ENCODE assay signal across 11 mouse cellular contexts in the genomic region with DNA sequence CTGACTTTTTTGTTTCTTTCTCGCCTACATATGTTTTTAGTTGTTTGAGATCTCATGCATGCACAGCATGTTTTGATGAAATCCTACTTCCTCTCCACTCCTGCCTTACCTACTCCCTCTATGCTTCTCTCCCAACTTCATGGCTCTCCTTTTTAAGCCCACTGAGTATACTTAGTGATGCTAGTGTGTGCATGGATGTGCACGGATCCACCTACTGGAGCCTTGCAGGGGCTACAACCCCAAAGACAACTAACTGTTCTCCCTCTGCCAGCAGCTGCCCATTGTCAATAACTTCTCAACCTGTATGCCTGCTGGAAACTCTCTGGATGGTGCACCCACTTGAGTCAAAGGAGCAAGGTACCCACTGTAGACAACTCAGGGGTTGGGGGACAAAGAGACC.
"Had no signal": no experiment of that assay in that cellular context is flagged by ENCODE, and none has a peak within 500 bp of the region (broad histone marks: within the 10 kb centered on the region; RNA-seq: fewer than 3 reads in every experiment).

No protein-coding gene starts in this region.

- DNase-seq: kidney, postnatal 14 days; liver, embryonic 13.5 days; lung, adult 18-20 months; retina, postnatal 1 day; right cerebral cortex, postnatal 4 days; spleen, adult 18-20 months had no signal

- H3K4me3 ChIP-seq: kidney, embryonic 15.5 days; limb, embryonic 15.5 days; liver, embryonic 13.5 days; midbrain, embryonic 10.5 days; midbrain, embryonic 15.5 days; neural tube, embryonic 13.5 days had no signal

- H3K9me3 ChIP-seq: kidney, embryonic 15.5 days; limb, embryonic 15.5 days; liver, embryonic 13.5 days; midbrain, embryonic 10.5 days; midbrain, embryonic 15.5 days; neural tube, embryonic 13.5 days had no signal

- H3K27me3 ChIP-seq: kidney, embryonic 15.5 days; limb, embryonic 15.5 days; liver, embryonic 13.5 days; midbrain, embryonic 15.5 days; neural tube, embryonic 13.5 days had no signal

- H3K9ac ChIP-seq: kidney, embryonic 15.5 days; limb, embryonic 15.5 days; midbrain, embryonic 15.5 days; neural tube, embryonic 13.5 days had no signal

- H3K4me2 ChIP-seq: kidney, embryonic 15.5 days; limb, embryonic 15.5 days; midbrain, embryonic 15.5 days; neural tube, embryonic 13.5 days had no signal

- ATAC-seq: midbrain, embryonic 15.5 days had no signal

- H3K4me1 ChIP-seq: kidney, embryonic 15.5 days; limb, embryonic 15.5 days; midbrain, embryonic 10.5 days; midbrain, embryonic 15.5 days; neural tube, embryonic 13.5 days had no signal

- H3K36me3 ChIP-seq: kidney, embryonic 15.5 days; limb, embryonic 15.5 days; liver, embryonic 13.5 days; midbrain, embryonic 10.5 days; midbrain, embryonic 15.5 days; neural tube, embryonic 13.5 days had no signal

- H3K27ac ChIP-seq: kidney, embryonic 15.5 days; limb, embryonic 15.5 days; midbrain, embryonic 10.5 days; midbrain, embryonic 15.5 days; neural tube, embryonic 13.5 days had no signal
